Mouse (Mus musculus): Measurements from ENCODE around the gene Casz1.

Casz1 gene

GRCm38 (mm10) chr4:148878984-148879610 lies 74.9 kb downstream of the Casz1 start:
- DNase-seq (ENCODE audit: low spot score): no peak

DNA sequence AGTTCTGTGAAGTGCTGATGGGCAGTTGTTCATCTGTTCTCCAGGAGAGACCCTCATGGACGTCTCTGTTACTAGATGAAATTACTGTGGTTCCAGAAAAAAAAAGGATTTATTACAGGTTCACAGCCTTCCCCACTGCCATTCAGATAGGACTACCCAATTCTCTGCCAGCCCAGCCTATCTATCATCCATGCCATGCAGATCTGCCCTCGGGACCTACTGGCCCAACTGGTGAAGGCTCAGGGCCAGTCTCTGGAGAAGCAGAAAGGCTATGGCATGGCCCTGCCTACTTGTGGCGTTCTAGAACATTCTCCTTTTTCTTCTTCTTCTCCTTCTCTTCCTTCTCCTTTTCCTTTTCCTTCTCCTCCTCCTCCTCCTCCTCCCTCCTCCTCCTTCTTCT lies 75.4 kb downstream of the Casz1 start:
- no peak for DNase-seq (ENCODE audit: low spot score)

DNA sequence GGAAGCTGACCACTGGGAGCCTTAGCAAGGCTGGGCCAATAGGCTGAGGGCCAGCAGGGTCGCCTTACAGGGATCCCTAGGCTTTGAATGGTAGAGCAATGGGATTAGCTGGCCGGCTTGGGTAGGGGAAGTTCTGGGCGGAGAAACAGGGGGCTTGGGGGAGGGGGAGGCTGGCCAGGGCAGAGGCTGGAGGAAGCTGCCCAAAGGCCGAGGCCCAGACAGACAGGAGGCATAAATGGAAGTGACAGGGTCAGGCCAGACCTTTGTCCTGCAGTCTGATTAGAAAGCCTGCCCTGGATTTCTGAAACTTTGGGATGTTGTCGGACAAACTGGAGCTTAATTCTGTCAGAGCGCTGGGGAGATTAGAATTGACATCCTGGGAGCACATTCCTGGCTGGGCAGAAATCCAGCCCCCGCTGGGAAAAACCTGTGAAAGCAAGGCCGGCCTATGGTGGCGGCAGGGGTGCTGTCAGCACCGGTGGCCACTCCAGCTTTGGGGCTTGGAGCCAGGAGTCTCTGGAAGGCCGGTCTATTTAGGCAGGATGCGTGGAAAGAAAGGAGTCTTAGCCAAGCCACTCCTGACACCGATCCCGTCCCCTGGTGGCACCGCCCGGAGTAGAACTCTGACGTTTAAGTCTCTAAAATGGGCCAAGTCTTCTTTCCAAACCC lies 76.9 kb downstream of the Casz1 start:
- DNase-seq (ENCODE audit: low spot score): no peak

- no peak for DNase-seq (ENCODE audit: low spot score)
Observed at GRCm38 (mm10) chr4:148881838-148882237, 77.6 kb downstream of the Casz1 start.

- DNase-seq (ENCODE audit: low spot score): no peak
Observed at GRCm38 (mm10) chr4:148882360-148882929, 78.2 kb downstream of the Casz1 start.

DNA sequence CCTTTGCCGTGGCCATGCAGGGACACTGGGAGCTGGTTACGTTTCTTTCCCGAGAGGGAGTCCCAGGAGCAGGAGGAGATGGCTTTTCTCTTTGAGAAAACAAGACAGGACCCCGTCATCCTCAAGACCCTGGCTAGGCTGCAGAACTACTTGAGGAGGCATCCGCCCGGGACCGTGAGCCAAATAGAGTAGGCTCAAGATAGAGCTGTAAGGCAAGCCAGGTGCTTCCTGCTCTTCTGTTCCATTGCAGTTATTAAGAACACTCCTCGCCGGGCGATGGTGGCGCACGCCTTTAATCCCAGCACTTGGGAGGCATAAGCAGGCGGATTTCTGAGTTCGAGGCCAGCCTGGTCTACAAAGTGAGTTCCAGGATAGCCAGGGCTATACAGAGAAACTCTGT lies 80.4 kb downstream of the Casz1 start:
- no peak for DNase-seq (ENCODE audit: low spot score)

DNA sequence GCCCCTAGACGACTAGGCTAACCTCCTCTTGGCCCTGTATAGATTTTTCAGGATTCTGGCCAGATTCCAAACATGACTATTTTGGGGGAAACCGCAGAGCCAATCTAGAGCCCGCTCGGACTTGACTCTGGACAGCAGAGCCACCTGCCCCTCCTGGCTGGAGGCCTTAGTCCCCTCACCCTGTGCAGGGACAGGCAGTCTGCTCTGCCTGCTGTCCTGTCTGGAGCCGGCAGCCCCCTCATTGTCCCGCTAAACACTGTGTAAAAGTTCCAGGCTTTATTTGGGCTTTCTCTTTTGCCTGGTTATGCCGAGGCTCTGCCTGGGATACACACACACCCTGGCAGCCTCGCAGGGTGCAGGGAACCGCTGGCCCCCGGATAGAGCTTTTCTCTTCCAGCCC lies 81.2 kb downstream of the Casz1 start:
- DNase-seq (ENCODE audit: low spot score): no peak

DNA sequence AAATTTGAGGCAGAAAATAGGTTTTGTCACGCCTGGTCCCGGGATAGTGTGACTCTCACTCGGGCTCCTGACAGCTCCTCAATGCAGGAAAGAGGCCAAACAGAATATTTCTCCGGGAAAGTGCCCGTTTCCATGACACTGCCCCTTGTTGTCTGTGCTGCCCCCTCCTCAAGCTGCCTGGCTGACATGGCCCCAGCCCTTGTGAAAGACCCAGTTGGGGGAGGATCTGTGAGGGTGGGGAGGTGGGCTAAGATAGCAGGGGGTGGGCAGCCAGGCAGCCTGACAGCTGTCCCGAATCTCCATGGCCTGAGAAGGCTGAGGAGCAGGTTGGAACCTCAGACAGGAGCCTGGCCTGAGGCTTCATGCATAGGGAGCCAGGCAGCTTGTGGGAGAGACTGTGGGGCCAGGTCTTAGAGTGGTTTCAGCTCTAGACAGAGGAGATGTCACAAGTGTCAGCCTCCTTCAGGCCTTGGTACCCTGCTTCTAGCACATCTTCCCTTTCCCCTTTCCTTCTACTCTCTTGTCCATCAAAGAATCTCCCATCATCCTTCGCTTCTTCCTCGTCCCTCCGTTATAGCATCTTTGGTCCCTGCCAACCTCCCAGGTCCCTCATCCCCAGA lies 81.8 kb downstream of the Casz1 start:
- no peak for DNase-seq (ENCODE audit: low spot score)

DNA sequence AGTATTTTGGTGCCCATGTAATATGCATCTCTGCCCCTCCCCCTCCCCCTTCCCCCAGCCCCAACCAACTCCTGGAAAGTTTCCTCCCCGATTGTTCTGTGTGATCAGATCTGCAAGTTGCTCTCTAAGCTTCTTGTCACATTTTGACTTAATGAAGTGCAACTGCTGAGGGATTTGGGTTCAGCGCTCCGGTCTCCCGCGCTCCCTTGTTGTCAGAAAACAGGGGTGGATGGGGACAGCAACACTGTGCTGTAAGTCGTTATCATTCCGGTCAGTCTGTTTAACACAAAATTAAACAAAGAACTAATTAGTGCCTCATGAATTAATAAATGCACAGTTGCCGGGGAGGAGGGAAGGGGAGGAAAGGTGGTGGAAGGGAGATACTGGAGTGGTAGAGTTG lies 84.0 kb downstream of the Casz1 start:
- no peak for DNase-seq (ENCODE audit: low spot score)

- DNase-seq (ENCODE audit: low spot score): no peak
Observed at GRCm38 (mm10) chr4:148889011-148889410, 84.8 kb downstream of the Casz1 start.

DNA sequence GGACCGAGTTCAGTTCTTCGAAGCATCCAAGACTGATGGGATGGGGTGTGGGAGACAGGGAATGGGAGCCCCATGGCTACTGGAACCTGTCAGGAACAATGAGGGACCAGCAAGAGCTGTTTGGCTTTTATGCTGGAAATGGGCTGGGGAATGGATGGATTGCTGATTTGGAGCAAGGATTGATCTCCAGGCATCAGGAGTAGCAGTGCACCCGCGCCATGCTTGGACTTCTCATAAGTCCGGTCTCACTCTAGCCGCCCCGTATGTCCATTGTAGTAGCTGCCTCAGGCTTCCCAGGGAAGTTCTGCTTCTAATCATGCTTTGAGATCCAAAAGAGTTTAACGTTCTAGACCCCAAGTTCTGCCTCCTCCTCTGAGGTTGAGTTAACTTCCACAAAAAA lies 86.2 kb downstream of the Casz1 start:
- no peak for DNase-seq (ENCODE audit: low spot score)

DNA sequence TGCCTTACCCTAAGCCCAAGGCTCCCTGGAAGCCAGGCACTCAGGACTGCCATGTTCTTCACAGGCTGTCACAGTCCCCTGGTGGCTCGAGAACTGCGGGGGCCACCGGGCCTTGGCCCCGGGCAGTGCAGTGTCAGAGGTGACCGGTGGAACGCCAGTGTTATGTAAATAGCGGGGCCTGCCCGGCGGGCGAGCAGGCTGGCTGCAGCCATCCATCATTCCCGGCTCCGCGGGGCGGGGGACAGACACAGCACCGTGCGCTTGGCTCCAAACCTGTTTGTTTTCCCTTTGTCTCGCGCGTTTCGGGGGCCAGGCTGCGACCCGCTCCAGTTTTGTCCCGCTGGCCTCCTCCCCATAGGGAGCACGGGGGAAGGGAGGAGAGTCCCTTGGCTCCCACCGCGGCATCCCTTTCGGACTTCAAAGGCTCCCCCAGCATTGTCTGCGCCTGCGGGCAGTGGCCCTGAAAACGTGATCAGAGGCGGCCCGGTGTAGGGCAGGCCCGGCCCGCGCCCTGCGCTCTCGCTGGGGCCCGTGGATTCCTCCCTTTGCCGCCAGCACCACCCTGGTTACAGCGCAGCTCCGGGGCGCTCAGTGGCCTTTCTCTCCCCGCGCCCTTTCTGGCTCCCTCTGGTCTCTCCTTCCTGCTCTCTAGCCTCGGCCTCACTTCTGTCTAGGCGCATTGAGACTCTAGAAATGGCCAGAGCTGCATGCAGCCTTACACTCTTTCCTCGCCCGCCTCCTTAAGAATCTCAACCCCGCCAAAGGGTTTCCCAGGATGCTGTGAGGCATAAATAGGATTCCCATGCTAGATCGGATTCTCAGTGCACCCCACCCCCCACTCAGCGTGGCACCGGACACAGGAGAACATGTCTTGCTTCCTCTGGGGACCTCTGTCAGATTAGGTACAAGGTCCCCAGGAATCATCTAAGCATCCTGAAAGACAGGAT lies 86.9 kb downstream of the Casz1 start:
- no peak for DNase-seq (ENCODE audit: low spot score)

GRCm38 (mm10) chr4:148896125-148896524 lies 91.9 kb downstream of the Casz1 start:
- no peak for DNase-seq (ENCODE audit: low spot score)

DNA sequence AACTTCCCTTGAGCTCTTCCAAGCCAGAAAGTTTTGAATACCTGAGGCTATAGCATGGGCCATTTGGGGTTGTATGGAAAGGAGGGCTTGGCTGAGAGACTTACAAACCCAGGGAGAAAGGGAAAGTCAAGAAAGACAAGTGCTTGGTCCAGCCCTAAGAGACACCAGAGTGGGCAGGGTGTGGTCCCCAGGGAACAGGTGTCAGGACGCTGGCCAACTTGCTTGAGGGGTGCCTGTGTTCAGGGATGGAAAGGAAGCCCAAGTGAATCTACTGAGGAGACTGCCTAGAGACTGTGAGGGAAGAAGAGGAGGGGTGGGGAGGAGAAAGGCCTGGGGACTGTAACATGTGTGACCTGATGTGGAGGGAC lies 95.7 kb downstream of the Casz1 start:
- no peak for DNase-seq (ENCODE audit: low spot score)

DNA sequence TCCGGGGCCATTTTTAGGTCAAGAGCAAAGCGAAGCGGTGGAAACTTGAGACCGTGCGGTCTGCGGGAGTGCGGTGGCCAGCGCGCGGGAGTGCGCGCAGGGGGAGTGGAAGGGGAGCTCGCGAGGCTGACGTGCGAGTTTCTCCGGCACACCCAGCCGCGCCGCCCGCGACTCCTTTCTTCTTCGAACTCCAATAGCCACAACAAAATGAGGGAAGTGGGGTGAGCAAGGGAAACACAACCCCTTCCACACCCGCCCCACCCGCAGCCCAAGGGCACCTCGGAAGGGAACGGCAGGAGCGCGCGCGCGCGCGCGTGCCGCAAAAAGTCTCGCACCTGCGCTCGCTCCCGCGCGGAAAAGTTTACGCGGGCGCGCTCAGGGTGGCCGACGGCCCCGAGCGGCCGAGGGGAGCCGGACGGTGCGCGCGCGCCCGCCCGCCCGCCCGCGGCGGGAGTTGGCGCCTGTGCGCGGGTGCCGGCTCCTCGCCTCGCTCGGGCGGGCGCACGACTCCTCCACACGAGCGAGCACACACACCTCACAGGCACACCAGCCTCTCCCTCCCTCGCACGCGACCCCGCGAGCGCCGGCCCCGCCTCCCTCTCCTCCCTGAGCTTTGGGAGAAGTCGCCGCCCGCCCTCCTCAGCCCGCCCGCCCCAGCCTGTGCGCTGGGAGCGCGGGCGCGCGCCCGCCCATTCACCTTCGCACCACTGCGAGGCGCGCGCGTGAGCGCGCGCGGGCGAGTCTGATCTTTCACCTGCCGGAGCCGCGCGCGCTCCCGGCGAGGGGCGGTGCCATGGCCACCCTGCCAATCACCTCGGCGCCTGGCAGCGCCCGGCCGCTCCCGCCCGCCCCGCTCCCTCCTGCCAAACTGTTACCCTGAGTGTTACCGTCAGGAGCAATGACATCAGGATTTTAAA lies 96.3 kb downstream of the Casz1 start:
- peak; percentile 76 for DNase-seq (ENCODE audit: low spot score)

GRCm38 (mm10) chr4:148901275-148902052 lies 97.2 kb downstream of the Casz1 start:
- DNase-seq (ENCODE audit: low spot score): peak; percentile 16

DNA sequence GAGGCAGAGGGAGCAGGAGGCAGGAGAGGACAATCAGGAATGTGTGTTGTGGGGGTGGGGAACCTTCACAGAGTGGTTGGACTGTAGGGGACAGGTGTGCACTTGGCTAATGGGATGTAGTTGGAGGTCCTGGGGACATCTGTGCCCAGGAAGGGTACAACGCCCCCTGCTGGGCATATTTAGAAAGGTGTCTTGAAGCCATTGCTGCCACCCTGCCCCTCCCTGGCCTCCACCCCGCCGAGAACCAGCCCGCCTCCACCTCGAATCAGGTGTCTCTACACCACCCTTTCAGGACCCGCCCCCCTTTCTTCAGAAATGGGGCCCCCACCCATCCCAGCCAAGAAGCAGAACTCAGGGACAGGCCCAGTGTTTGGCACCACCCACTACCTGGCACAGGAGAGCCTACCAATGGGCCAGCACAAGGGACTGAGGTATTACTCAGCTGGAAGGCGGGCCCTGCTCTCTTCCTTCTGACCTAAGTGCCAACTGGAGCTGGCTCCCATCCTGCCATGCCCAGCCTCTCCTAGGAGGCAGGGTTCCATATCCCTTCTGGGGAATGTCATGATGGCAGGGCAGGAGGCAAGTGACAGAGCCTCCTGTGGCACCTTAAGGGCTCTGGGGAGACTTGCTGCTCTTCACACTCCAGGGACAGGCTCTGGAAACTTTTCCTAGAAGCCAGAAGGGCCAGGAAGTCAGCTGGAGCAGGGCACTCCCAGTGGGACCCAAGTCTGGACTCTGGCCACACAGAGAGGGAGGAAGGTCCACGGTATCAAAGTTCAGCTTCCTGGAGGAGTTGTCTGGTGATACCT lies 98.9 kb downstream of the Casz1 start:
- peak; percentile 57 for DNase-seq (ENCODE audit: low spot score)

- DNase-seq (ENCODE audit: low spot score): no peak
Observed at GRCm38 (mm10) chr4:148905295-148905694, 101.1 kb downstream of the Casz1 start.

DNA sequence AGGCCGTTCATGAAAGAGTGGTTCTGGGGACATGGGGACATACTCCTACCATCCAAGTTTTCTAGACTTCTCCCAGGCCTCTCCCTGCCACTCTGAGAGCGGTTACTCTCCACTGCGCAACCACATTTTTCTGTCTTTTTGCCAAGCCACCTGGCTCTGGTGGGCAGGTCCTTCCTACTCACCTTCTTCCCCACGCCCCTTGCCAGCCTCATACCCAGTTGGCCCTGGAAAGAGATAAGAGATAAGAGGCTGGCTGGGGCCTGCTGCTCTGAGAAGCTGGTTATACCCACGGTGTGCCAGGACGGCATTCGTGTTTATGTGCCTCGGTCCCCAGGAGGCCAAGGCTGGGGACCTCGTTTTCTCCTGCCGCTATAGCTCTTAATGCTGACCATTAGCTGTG lies 102.6 kb downstream of the Casz1 start:
- no peak for DNase-seq (ENCODE audit: low spot score)

Measured in T-cell, adult 2 months (primary cell).